Mouse (Mus musculus) forebrain, embryonic 11.5 days (tissue): ENCODE results near the gene Tmod2. TPM values are rescaled to one million over a fixed set of nuclear protein-coding genes. Genes with fewer than 3 reads are reported as not detected.

Experiments
- ATAC-seq: fragments of 200-750 bp; cut with Nextera tagmentation; replicated peaks from 2 replicates; pipeline ENCODE4 v1.8.0; 2017; ENCODE audit warnings: moderate TSS enrichment; ENCODE audit not compliant: low FRiP score
- DNase-seq: peaks from one replicate; pipeline ENCODE4 v3.0.0-alpha.2; 2017; ENCODE audit warnings: low spot score
- H3K27ac ChIP-seq: fragments of 300-500 bp; sonication (generic); 2 replicates; pipeline ENCODE4 v1.5.1; 2014; ENCODE audit warnings: low read depth, low read length
- H3K27me3 ChIP-seq: fragments of 300-500 bp; sonication (generic); 2 replicates; pipeline ENCODE4 v1.6.1; 2014; ENCODE audit warnings: mild to moderate bottlenecking, low read length, mixed read lengths; ENCODE audit not compliant: control insufficient read depth, insufficient read depth
- H3K36me3 ChIP-seq: fragments of 300-500 bp; sonication (generic); 2 replicates; pipeline ENCODE4 v1.6.1; 2014; ENCODE audit warnings: mild to moderate bottlenecking, low read length, moderate library complexity, mixed read lengths; ENCODE audit not compliant: control insufficient read depth, insufficient read depth
- H3K4me1 ChIP-seq: fragments of 300-500 bp; sonication (generic); replicated peaks from 2 replicates; pipeline ENCODE4 v1.6.1; 2014; ENCODE audit warnings: low read length, mixed read lengths; ENCODE audit not compliant: control insufficient read depth, insufficient read depth
- H3K4me2 ChIP-seq: fragments of 300-500 bp; sonication (generic); 2 replicates; pipeline ENCODE4 v1.6.1; 2014; ENCODE audit warnings: low read depth, mild to moderate bottlenecking, low read length, moderate library complexity, mixed read lengths; ENCODE audit not compliant: severe bottlenecking
- H3K4me3 ChIP-seq: fragments of 300-500 bp; sonication (generic); 2 replicates; pipeline ENCODE4 v1.5.1; 2014; ENCODE audit warnings: low read depth, low read length
- H3K9ac ChIP-seq: fragments of 300-500 bp; sonication (generic); 2 replicates; pipeline ENCODE4 v1.6.1; 2014; ENCODE audit warnings: low read length
- H3K9me3 ChIP-seq: fragments of 300-500 bp; sonication (generic); 2 replicates; pipeline ENCODE4 v1.6.1; 2016; ENCODE audit warnings: low read length, mixed read lengths; ENCODE audit not compliant: control insufficient read depth
- WGBS: fragments of 180-500 bp; shearing (Covaris S2); extraction: QIAGEN DNeasy Blood & Tissue Kit; methylation state at CpG from one replicate; pipeline ENCODE4 v1.1.7; 2014; 5-methylcytosine and 5-hydroxymethylcytosine counted together
- polyA plus RNA-seq: library from polyadenylated mRNA; unstranded; fragments of >200 nt; fragmentation: Nextera tagmentation; extraction: Ambion mirVana; gene quantifications from 2 replicates; pipeline ENCODE4 v1.2.1, GENCODE M21; 2014

Gene Tmod2
- polyA plus RNA-seq, 1 experiment from 2014 or later: 61.9 TPM

DNA sequence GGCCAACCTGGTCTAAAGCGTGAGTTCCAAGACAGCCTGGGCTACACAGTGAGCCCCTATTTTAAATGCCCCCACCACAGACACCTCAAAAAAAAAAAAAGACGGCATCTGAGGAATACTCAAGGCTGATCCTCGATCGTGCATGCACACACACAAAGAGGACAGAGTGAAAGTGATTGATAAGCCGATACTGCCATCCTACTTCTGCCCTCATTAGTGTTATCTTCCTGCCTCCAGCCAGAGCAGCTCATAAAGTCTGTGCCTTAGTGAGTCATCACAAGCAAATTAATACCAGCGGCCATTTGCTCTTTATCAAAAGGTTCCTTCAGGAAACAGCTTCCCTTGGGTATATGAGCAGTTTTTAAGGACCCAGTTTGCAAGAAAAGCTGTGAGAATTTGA lies 47.5 kb downstream of the Tmod2 start:
- Histone ChIP-seq H3K4me3 (no peak overlapping the region), H3K36me3 (no peaks in the 10 kb centered on the region), H3K4me2 (no peak overlapping the region), H3K4me1 (no peaks in the 10 kb centered on the region), H3K9me3 (no peaks in the 10 kb centered on the region), H3K27ac (no peak overlapping the region), H3K27me3 (no peaks in the 10 kb centered on the region), H3K9ac (no peak overlapping the region)
- DNase-seq (no peak), ATAC-seq (no peak)
- 84% methylated on average over 6 of the region's 6 CpGs for WGBS

DNA sequence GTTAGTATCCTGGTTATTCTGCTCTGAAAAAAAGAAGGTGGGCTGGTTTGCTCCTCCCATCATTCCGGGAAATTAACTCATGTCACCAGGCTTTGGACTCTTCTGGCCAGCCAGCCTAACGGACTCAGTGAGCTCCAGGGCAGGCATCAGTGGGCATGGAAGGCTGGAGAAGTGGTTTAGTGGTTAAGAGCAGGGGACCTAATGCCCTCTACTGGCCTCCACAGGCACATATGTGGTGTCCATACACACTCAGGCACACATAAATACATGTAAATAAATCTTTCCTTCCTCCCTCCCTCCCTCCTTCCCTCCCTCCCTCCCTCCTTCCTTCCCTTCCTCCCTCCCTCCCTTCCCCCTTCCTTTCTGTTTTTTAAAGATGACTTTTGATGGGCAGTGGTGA lies 47.9 kb downstream of the Tmod2 start:
- H3K27ac ChIP-seq: no peak overlapping the region
- no peak overlapping the region for H3K4me2 ChIP-seq
- H3K4me3 ChIP-seq: no peak overlapping the region
- H3K9me3 ChIP-seq: no peaks in the 10 kb centered on the region
- no peaks in the 10 kb centered on the region for H3K4me1 ChIP-seq
- ATAC-seq: no peak
- DNase-seq: no peak
- no peak overlapping the region for H3K9ac ChIP-seq
- WGBS: 63% methylated on average over 2 of the region's 2 CpGs
- no peaks in the 10 kb centered on the region for H3K27me3 ChIP-seq
- H3K36me3 ChIP-seq: no peaks in the 10 kb centered on the region

DNA sequence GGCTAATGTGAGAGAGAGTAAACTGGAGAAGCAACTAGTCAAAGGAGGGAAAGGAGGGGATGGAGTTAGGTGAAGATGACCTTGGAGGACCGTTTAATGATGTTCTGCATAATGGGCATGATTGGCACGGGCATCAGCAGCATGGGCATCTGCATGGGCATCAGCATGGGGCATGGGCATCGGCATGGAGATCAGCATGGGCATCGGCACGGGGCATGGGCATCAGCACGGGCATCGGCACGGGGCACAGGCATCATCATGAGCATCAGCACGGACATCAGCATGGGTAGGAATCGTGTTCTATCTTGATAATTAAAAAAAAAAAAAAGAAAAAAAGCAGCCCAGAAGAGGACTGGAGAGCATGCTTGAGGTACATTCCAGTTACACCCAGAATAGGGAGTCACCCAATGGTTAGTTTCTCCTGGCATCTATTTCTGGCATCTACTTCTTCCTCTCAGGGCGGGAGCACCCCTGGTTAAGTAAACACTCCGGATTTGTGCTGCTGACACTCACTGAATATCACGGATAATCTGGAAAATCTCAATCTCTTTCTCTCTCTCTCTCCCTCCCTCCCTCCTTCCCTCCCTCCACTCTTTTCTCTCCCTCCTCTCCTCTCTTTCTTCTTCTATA lies 50.0 kb downstream of the Tmod2 start:
- Histone ChIP-seq H3K27me3 (no peaks in the 10 kb centered on the region), H3K4me1 (no peaks in the 10 kb centered on the region), H3K27ac (no peak overlapping the region), H3K36me3 (no peaks in the 10 kb centered on the region), H3K9ac (no peak overlapping the region), H3K4me2 (no peak overlapping the region), H3K4me3 (no peak overlapping the region), H3K9me3 (no peaks in the 10 kb centered on the region)
- 88% methylated on average over 13 of the region's 13 CpGs for WGBS
- DNase-seq (no peak), ATAC-seq (no peak)

DNA sequence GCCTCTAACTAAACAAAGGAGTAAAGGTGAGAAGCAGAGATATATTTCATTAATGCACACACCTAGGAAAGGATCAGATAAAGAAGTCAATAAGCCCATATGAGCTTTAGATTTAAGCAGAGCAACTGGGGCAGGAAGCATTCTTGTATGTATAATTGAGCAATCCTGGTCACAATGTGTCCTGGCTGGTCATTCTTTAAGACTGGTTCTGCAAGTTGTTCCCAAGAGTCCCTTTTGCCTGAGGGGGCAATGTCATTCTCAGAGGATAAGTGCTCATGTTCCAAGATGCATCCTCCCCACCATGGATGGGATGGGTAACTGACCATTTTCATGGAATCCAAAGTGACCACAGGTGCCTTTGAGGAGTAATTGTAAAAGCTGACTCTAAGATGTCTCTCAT lies 50.8 kb downstream of the Tmod2 start:
- ATAC-seq: no peak
- Histone ChIP-seq H3K27ac (no peak overlapping the region), H3K9ac (no peak overlapping the region), H3K4me3 (no peak overlapping the region), H3K9me3 (no peaks in the 10 kb centered on the region), H3K4me1 (no peaks in the 10 kb centered on the region), H3K4me2 (no peak overlapping the region), H3K27me3 (no peaks in the 10 kb centered on the region), H3K36me3 (no peaks in the 10 kb centered on the region)
- no peak for DNase-seq

DNA sequence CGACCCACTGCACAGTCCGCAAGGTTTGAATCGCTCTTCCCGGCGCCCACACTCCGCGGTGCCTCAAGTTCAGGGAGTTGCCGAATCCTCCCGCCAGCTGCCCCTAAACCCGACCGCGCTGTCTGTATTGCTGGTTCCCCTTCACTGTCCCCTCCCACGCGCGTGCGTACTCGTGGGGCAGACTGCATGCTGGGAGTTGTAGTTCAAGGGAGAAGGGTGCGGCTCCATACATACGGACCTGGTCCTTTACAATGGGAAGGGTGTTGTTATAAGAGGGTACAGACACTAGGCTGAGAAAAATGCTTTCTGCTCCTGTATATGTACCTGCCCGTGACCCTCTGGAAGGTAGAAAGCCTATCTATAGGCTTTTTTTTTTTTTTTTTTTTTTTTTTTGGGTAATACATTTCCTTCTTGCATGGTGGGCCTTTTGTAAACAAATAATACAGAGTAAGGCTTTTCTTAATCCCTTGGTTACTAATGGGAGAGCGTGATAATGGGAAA lies 51.6 kb downstream of the Tmod2 start, which contains the start of gene Tmod3:
Gene Tmod3, minus strand, starts transcription at position 146 of the 501 bp plus-strand sequence.
- Histone ChIP-seq H3K9me3 (no peaks in the 10 kb centered on the region), H3K4me2 (peak within 1 kb of the TSS; percentile 85), H3K36me3 (no peaks in the 10 kb centered on the region), H3K27me3 (no peaks in the 10 kb centered on the region), H3K27ac (peak within 1 kb of the TSS; percentile 31; the same call in 1 of the 2 replicates), H3K4me3 (peak within 1 kb of the TSS; percentile 86), H3K4me1 (no peaks in the 10 kb centered on the region), H3K9ac (peak within 1 kb of the TSS; percentile 83)
- 3% methylated on average over 21 of the region's 21 CpGs for WGBS
- DNase-seq (peak; percentile 95), ATAC-seq (peak; percentile 98)

DNA sequence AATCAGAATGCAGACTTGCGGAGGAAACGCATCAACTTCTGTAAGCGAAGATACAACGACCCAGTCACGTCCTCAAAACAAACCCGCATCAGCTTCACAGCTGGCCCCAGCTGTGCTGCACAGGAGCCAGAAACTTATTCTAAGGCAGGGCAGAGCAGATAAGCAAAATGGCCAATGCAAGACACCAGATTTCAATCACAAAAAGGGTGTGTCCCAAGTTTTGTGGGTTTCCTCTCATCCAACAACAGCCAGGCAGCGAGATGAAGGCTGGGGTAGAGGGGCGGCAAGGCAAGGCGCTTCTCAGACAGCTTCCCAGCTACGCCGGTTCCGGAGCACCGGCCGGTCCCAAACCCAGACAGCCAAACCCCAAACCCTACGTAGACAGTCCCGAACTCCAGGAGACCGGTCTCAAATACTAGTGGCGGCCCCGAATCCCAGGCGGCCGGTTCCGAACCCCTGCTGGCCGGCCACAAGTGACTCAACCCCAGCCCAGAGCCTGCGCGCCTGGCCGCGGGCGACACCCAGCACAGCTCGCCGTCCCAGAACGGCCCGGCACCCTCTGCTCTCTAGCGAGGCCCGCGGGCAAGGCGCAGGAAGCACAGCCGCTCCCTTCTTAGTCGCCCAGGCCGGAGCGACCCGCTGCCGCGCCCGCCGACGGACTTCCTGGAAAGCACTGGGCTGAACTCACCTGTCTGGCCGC lies 52.2 kb downstream of the Tmod2 start:
- Histone ChIP-seq H3K4me3 (peak overlapping the region; percentile 86), H3K4me2 (peak overlapping the region; percentile 85), H3K9me3 (no peaks in the 10 kb centered on the region), H3K27me3 (no peaks in the 10 kb centered on the region), H3K4me1 (no peaks in the 10 kb centered on the region), H3K27ac (peak overlapping the region; percentile 31; the same call in 1 of the 2 replicates), H3K9ac (peak overlapping the region; percentile 83), H3K36me3 (no peaks in the 10 kb centered on the region)
- ATAC-seq (peak; percentile 91), DNase-seq (no peak)
- WGBS: under 1% methylated on average over 47 of the region's 47 CpGs

DNA sequence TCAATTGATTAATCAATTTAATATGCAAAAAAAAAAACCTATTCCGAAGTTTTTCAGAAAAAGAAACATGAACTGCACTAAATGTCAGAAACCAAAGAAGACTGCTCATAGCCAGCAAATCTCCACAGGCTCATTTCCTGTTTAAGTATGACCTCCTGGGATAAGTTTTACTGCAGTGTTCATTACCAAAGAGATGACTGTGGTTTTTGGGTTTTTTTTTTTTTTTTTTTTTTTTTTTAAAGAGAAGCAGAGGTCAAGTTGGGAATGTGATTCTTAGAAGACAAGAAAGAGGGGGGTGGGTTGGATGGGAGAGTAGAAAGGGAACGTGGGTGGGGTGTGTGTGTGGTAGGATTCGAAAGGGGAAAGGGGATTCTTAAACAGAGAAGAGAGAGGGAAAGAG lies 52.8 kb downstream of the Tmod2 start:
- H3K4me2 ChIP-seq: peak overlapping the region; percentile 85
- peak overlapping the region; percentile 83; the same call in 1 of the 2 replicates for H3K9ac ChIP-seq
- H3K4me1 ChIP-seq: no peaks in the 10 kb centered on the region
- no peaks in the 10 kb centered on the region for H3K9me3 ChIP-seq
- no peak for ATAC-seq
- H3K27ac ChIP-seq: no peak overlapping the region
- H3K4me3 ChIP-seq: peak overlapping the region; percentile 86
- no peak for DNase-seq
- no peaks in the 10 kb centered on the region for H3K36me3 ChIP-seq
- no peaks in the 10 kb centered on the region for H3K27me3 ChIP-seq
- WGBS: 31% methylated on average over 3 of the region's 3 CpGs

DNA sequence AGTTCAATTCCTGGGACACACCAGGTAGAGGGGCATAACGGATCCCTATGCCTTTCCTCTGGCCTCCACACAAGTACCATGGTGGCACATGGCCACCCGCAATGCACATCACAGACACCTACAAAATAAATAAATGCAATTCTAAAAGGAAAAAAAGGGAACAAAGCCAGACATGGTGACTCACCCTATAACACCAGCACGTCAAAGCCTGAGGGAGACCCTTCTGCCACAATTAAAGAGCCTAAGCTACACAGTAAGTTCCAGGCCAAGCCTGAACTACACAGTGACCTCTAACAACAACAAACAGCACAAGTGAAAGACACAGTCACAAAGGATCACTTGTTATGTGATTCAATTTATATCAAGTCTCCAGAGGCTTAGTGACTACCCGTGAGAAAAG lies 57.4 kb downstream of the Tmod2 start:
- ATAC-seq (no peak), DNase-seq (no peak)
- H3K27me3 ChIP-seq: no peaks in the 10 kb centered on the region
- H3K4me2 ChIP-seq: no peak overlapping the region
- no peak overlapping the region for H3K9ac ChIP-seq
- 76% methylated on average over 4 of the region's 4 CpGs for WGBS
- H3K36me3 ChIP-seq: no peaks in the 10 kb centered on the region
- no peaks in the 10 kb centered on the region for H3K9me3 ChIP-seq
- H3K27ac ChIP-seq: no peak overlapping the region
- H3K4me3 ChIP-seq: no peak overlapping the region
- no peaks in the 10 kb centered on the region for H3K4me1 ChIP-seq
